Mouse (Mus musculus) brain, embryonic 14.5 days (tissue): ENCODE data around the gene Prcp.

ENCODE experiments used
- CTCF ChIP-seq: fragments of 200-500 bp; IDR thresholded peaks from 2 replicates; pipeline ENCODE4 v1.5.1; 2012; ENCODE audit warnings: inconsistent platforms, mild to moderate bottlenecking, moderate library complexity, borderline replicate concordance; ENCODE audit not compliant: insufficient read depth, insufficient read length; ENCODE audit errors: extremely low read depth
- POLR2A ChIP-seq: fragments of 200-500 bp; IDR thresholded peaks from 2 replicates; pipeline ENCODE4 v1.6.1; 2012; ENCODE audit warnings: mild to moderate bottlenecking, inconsistent platforms, borderline replicate concordance; ENCODE audit not compliant: poor library complexity, insufficient read depth, insufficient read length, severe bottlenecking; ENCODE audit errors: extremely low read depth

GRCm38 (mm10) chr7:92980741-92981140 lies 106.5 kb downstream of the Prcp start:
- TF ChIP-seq CTCF = no peak
- TF ChIP-seq POLR2A = no peak
